Mouse (Mus musculus) cerebellum, postnatal 25 days (tissue): ENCODE data around the gene Ablim2.

Source experiments
- DNase-seq, 2 experiments: peaks; one replicate each; pipeline ENCODE4 v3.0.0; 2021; ENCODE audit warnings: mixed read lengths in 2 of 2

The Ablim2 gene

GRCm38 (mm10) chr5:35892363-35892762 lies 134.7 kb downstream of the Ablim2 start:
- DNase-seq: no peak

- peak; percentile 99 to 100 for DNase-seq
These were observed 135.6 kb downstream of the Ablim2 start, which contains the start of gene Afap1 for GRCm38 (mm10) chr5:35893093-35893804. Gene Afap1, plus strand, starts transcription at chr5:35893319.

GRCm38 (mm10) chr5:35893805-35894260 lies 136.2 kb downstream of the Ablim2 start:
- peak; percentile 76 to 80 for DNase-seq

- DNase-seq: peak in 1 of 2 experiments; percentile 39
These were observed 136.8 kb downstream of the Ablim2 start for GRCm38 (mm10) chr5:35894295-35895047.

GRCm38 (mm10) chr5:35895926-35896325 lies 138.2 kb downstream of the Ablim2 start:
- DNase-seq: no peak

- no peak for DNase-seq
These were observed 138.9 kb downstream of the Ablim2 start for GRCm38 (mm10) chr5:35896556-35896955.

- no peak for DNase-seq
These were observed 139.5 kb downstream of the Ablim2 start for GRCm38 (mm10) chr5:35897147-35897546.

- DNase-seq: no peak
These were observed 140.4 kb downstream of the Ablim2 start for GRCm38 (mm10) chr5:35898114-35898513.

GRCm38 (mm10) chr5:35898994-35899393 lies 141.3 kb downstream of the Ablim2 start:
- no peak for DNase-seq

GRCm38 (mm10) chr5:35900401-35901225 lies 142.9 kb downstream of the Ablim2 start:
- DNase-seq: no peak

GRCm38 (mm10) chr5:35901226-35901809 lies 143.6 kb downstream of the Ablim2 start:
- no peak for DNase-seq

- DNase-seq: no peak
These were observed 145.8 kb downstream of the Ablim2 start for GRCm38 (mm10) chr5:35903456-35903855.

- DNase-seq: no peak
These were observed 147.6 kb downstream of the Ablim2 start for GRCm38 (mm10) chr5:35905283-35905682.

GRCm38 (mm10) chr5:35907090-35907489 lies 149.4 kb downstream of the Ablim2 start:
- no peak for DNase-seq

- DNase-seq: peak; percentile 87 to 91
These were observed 150.2 kb downstream of the Ablim2 start for GRCm38 (mm10) chr5:35907633-35908426.

- DNase-seq: peak in 1 of 2 experiments; percentile 34
These were observed 151.2 kb downstream of the Ablim2 start for GRCm38 (mm10) chr5:35908626-35909443.

- no peak for DNase-seq
These were observed 158.1 kb downstream of the Ablim2 start for GRCm38 (mm10) chr5:35915629-35916300.

GRCm38 (mm10) chr5:35916666-35917065 lies 159.0 kb downstream of the Ablim2 start:
- DNase-seq: no peak

- DNase-seq: no peak
These were observed 160.7 kb downstream of the Ablim2 start for GRCm38 (mm10) chr5:35918387-35918786.

- no peak for DNase-seq
These were observed 162.4 kb downstream of the Ablim2 start for GRCm38 (mm10) chr5:35920076-35920475.
